Mouse (Mus musculus): ENCODE measurements at regions not wholly inside any gene's neighbourhood (a gene's known extent, or its start where the extent isn't known, plus 50 kb on each side); places are given as distances from the start of the nearest gene placed in this dataset.
A peak's percentile ranks its signal among the peaks of the same experiment; 100 is the strongest.

DNA sequence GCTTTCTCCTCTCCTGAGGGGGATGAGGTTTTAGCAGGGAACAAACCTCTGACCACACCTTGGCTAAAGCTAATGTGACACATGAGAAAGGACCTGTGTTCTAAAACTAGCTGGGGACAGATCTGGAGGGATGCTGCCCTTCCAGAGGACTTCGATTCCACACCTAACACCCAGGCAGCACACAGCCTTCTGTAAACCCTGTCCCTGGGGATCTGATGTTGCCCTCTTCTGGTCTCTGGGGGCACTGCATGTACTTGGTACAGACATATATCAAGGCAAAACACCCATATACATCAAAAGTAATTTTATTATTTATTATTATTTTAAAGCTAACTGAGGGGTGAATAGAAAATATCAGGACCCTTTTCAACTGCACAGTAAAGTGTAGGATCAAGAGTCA is 65.0 kb upstream of the Sfrp2 start:
- no peaks in the 10 kb centered on the region for H3K36me3 ChIP-seq
- H3K27ac ChIP-seq: no peak overlapping the region
- H3K9ac ChIP-seq: no peak overlapping the region
- ATAC-seq (ENCODE audit: low read depth) (no peak), DNase-seq (no peak)
- no peaks in the 10 kb centered on the region for H3K27me3 ChIP-seq
- no peak overlapping the region for H3K4me3 ChIP-seq (replicated peaks)
- no peak overlapping the region for H3K4me2 ChIP-seq
- whole genome bisulfite sequencing (ENCODE audit: insufficient replicate concordance): 29% methylated on average over 1 of the region's 1 CpGs
- no peaks in the 10 kb centered on the region for H3K9me3 ChIP-seq (replicated peaks)
- H3K4me1 ChIP-seq (replicated peaks): no peaks in the 10 kb centered on the region

GRCm38 (mm10) chr3:83704559-83704958 is 61.6 kb upstream of the Sfrp2 start:
- H3K36me3 ChIP-seq: no peaks in the 10 kb centered on the region
- WGBS (ENCODE audit: insufficient replicate concordance): 49% methylated on average over 11 of the region's 11 CpGs
- DNase-seq (no peak), ATAC-seq (ENCODE audit: low read depth) (no peak)
- H3K4me1 ChIP-seq (replicated peaks): 0 out of 2 replicates have a peak, but pooled peaks cover 5% of the 10 kb centered on the region
- H3K27ac ChIP-seq: no peak overlapping the region
- H3K4me3 ChIP-seq (replicated peaks): no peak overlapping the region
- H3K9me3 ChIP-seq (replicated peaks): no peaks in the 10 kb centered on the region
- H3K4me2 ChIP-seq: no peak overlapping the region
- H3K9ac ChIP-seq: no peak overlapping the region
- H3K27me3 ChIP-seq: no peaks in the 10 kb centered on the region

DNA sequence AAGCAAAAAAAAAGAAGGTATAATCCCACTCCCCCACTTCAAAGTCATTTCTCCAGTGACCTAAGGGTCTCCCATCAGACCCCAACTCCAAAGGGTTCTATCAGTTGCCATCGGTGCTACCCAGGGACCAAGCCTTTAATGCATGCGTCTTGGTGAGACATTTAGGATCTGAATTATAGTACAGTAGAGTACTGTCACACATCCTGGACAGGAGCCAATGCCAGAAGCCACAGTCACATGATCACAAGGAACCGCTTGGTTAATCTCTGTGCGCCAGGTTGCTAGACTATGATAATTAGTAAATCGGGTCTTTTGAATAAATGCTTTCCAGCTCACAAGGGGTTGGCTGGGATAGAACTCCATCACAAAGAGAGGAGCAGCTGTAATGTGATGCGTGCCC is 60.9 kb upstream of the Sfrp2 start:
- 79% methylated on average over 6 of the region's 6 CpGs for WGBS (ENCODE audit: insufficient replicate concordance)
- H3K27me3 ChIP-seq: no peaks in the 10 kb centered on the region
- ATAC-seq (ENCODE audit: low read depth): no peak

DNA sequence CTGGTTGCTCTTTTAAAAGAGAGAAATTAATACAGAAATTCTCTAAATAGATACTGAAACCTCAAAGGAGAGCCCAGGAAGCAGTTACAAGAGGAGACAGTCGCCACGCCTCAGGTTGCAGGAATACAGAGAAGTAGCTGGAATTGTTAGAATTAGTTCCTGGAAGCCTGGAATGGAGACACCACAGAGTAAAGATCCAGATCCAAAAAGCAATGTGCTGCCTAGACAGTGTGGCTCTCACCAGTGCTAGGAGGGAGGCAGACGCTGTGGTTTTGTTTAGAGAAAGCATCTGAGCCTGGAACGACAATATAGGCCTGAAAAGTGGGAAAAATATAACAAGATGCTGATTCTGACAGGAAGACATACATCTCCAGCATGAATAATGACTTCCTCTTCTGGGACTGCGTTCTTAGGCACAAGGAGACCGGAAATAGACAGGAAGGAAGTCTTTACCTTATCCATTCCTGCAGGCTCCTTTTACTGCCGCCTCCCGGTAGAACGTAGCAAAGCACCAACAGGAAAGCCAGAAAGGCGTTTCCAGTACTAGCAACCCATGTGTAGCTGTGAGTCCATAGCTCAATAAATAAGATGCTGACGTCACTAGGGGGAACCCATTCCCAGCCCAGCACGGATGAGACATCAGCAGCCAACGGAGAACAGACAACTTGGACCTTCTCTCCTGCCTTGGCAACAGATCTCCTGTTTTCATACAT is 59.4 kb upstream of the Sfrp2 start:
- Histone ChIP-seq H3K36me3 (no peaks in the 10 kb centered on the region), H3K27me3 (no peaks in the 10 kb centered on the region), H3K27ac (no peak overlapping the region), H3K9ac (no peak overlapping the region), H3K4me2 (peak overlapping the region; percentile 21; the same call in 1 of the 2 replicates), H3K4me1 (replicated peaks) (0 out of 2 replicates have a peak, but pooled peaks cover 5% of the 10 kb centered on the region), H3K4me3 (replicated peaks) (no peak overlapping the region), H3K9me3 (replicated peaks) (no peaks in the 10 kb centered on the region)
- 17% methylated on average over 13 of the region's 13 CpGs for whole genome bisulfite sequencing (ENCODE audit: insufficient replicate concordance)
- DNase-seq: peak; percentile 3
- peak; percentile 34 for ATAC-seq (ENCODE audit: low read depth)

More for the DNA sequence above, 60.9 kb upstream of the Sfrp2 start:
- DNase-seq: no peak
- H3K9me3 ChIP-seq (replicated peaks): no peaks in the 10 kb centered on the region
- 0 out of 2 replicates have a peak, but pooled peaks cover 5% of the 10 kb centered on the region for H3K4me1 ChIP-seq (replicated peaks)
- no peak overlapping the region for H3K4me2 ChIP-seq
- H3K27ac ChIP-seq: no peak overlapping the region
- no peak overlapping the region for H3K4me3 ChIP-seq (replicated peaks)
- no peaks in the 10 kb centered on the region for H3K36me3 ChIP-seq
- H3K9ac ChIP-seq: no peak overlapping the region

GRCm38 (mm10) chr3:83707278-83707677 is 58.8 kb upstream of the Sfrp2 start:
- 66% methylated on average over 7 of the region's 7 CpGs for WGBS (ENCODE audit: insufficient replicate concordance)
- no peaks in the 10 kb centered on the region for H3K27me3 ChIP-seq
- H3K9me3 ChIP-seq (replicated peaks): no peaks in the 10 kb centered on the region
- no peak overlapping the region for H3K9ac ChIP-seq
- H3K4me2 ChIP-seq: no peak overlapping the region
- H3K4me1 ChIP-seq (replicated peaks): 0 out of 2 replicates have a peak, but pooled peaks cover 5% of the 10 kb centered on the region
- H3K36me3 ChIP-seq: no peaks in the 10 kb centered on the region
- H3K27ac ChIP-seq: no peak overlapping the region
- no peak for DNase-seq
- no peak for ATAC-seq (ENCODE audit: low read depth)
- H3K4me3 ChIP-seq (replicated peaks): no peak overlapping the region

DNA sequence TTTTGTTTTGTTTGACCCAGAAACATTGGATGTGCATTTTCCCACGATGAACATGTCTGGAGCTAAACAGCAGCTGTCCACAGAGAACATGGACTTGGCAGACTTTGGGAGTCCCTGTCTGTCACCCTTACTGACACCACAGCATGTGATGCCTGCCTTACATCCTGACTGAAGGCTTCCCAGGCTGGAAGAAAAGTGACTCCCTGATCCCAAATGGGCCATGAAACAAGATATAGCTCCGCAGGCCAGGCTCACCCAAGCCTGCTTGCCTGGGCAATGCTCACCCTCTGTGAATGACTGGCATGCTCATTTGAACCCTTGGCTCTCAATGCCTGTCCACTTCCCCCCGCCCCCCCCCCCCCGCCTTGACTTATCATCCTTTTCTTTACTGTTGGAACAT is 57.1 kb upstream of the Sfrp2 start:
- Histone ChIP-seq H3K4me3 (replicated peaks) (no peak overlapping the region), H3K9me3 (replicated peaks) (no peaks in the 10 kb centered on the region), H3K36me3 (no peaks in the 10 kb centered on the region), H3K27me3 (no peaks in the 10 kb centered on the region), H3K27ac (no peak overlapping the region), H3K4me2 (no peak overlapping the region), H3K9ac (no peak overlapping the region), H3K4me1 (replicated peaks) (0 out of 2 replicates have a peak, but pooled peaks cover 5% of the 10 kb centered on the region)
- DNase-seq (no peak), ATAC-seq (ENCODE audit: low read depth) (no peak)
- 41% methylated on average over 3 of the region's 4 CpGs for WGBS (ENCODE audit: insufficient replicate concordance)

DNA sequence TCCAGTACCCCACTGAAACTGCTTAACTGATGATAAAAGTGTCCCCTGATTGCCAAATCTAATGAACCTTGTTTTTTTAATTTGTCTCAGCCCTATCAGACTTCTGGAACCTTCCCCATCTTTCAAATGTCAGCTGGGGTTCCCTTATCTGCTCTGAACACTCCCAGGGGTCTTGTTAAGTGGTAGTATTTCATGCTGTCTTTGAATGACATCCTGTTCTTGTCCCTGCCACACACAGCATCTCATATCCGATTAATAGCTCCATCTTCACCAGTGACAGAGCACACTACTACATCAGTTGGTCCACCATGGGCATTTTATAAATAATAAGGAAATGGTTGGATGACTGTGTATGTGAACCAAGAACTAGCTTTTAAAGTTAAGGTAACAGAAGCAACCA is 56.6 kb upstream of the Sfrp2 start:
- H3K4me3 ChIP-seq (replicated peaks): no peak overlapping the region
- H3K9ac ChIP-seq: no peak overlapping the region
- ATAC-seq (ENCODE audit: low read depth) (peak; percentile 59; the same call in 1 of the 2 replicates), DNase-seq (no peak)
- no peaks in the 10 kb centered on the region for H3K36me3 ChIP-seq
- no peak overlapping the region for H3K27ac ChIP-seq
- 0 out of 2 replicates have a peak, but pooled peaks cover 5% of the 10 kb centered on the region for H3K4me1 ChIP-seq (replicated peaks)
- WGBS (ENCODE audit: insufficient replicate concordance): 18% methylated on average over 1 of the region's 1 CpGs
- no peaks in the 10 kb centered on the region for H3K9me3 ChIP-seq (replicated peaks)
- H3K27me3 ChIP-seq: no peaks in the 10 kb centered on the region
- no peak overlapping the region for H3K4me2 ChIP-seq

- 60% methylated on average over 10 of the region's 10 CpGs for WGBS (ENCODE audit: insufficient replicate concordance)
- no peak overlapping the region for H3K27ac ChIP-seq
- H3K9me3 ChIP-seq (replicated peaks): no peaks in the 10 kb centered on the region
- DNase-seq: no peak
- no peaks in the 10 kb centered on the region for H3K27me3 ChIP-seq
- no peak for ATAC-seq (ENCODE audit: low read depth)
- no peaks in the 10 kb centered on the region for H3K36me3 ChIP-seq
- H3K4me2 ChIP-seq: no peak overlapping the region
- H3K9ac ChIP-seq: no peak overlapping the region
- H3K4me1 ChIP-seq (replicated peaks): 0 out of 2 replicates have a peak, but pooled peaks cover 5% of the 10 kb centered on the region
- no peak overlapping the region for H3K4me3 ChIP-seq (replicated peaks)
These were observed 55.1 kb upstream of the Sfrp2 start for GRCm38 (mm10) chr3:83710995-83711541.

- Histone ChIP-seq H3K27me3 (no peaks in the 10 kb centered on the region), H3K4me2 (no peak overlapping the region), H3K36me3 (no peaks in the 10 kb centered on the region), H3K9me3 (replicated peaks) (no peaks in the 10 kb centered on the region), H3K4me1 (replicated peaks) (0 out of 2 replicates have a peak, but pooled peaks cover 2% of the 10 kb centered on the region), H3K4me3 (replicated peaks) (no peak overlapping the region), H3K27ac (no peak overlapping the region), H3K9ac (no peak overlapping the region)
- DNase-seq: no peak
- WGBS (ENCODE audit: insufficient replicate concordance): 52% methylated on average over 2 of the region's 2 CpGs
- ATAC-seq (ENCODE audit: low read depth): no peak
These were observed 53.8 kb upstream of the Sfrp2 start for GRCm38 (mm10) chr3:83712355-83712754.

- DNase-seq (no peak), ATAC-seq (ENCODE audit: low read depth) (no peak)
- H3K9ac ChIP-seq: no peak overlapping the region
- no peak overlapping the region for H3K27ac ChIP-seq
- no peak overlapping the region for H3K4me3 ChIP-seq (replicated peaks)
- no peaks in the 10 kb centered on the region for H3K9me3 ChIP-seq (replicated peaks)
- H3K27me3 ChIP-seq: no peaks in the 10 kb centered on the region
- 0 out of 2 replicates have a peak, but pooled peaks cover under 1% of the 10 kb centered on the region for H3K4me1 ChIP-seq (replicated peaks)
- no peaks in the 10 kb centered on the region for H3K36me3 ChIP-seq
- WGBS (ENCODE audit: insufficient replicate concordance): 52% methylated on average over 6 of the region's 6 CpGs
- no peak overlapping the region for H3K4me2 ChIP-seq
These were observed 51.5 kb upstream of the Sfrp2 start for GRCm38 (mm10) chr3:83714572-83714971.

Data from liver, embryonic 13.5 days (tissue).